Mouse (Mus musculus): ENCODE data around the gene Sppl3.

The Sppl3 gene

GRCm38 (mm10) chr5:115000503-115000902 lies 10.4 kb upstream of the Sppl3 start:
- DNase-seq: no peak

- no peak for DNase-seq
Measured at GRCm38 (mm10) chr5:115001464-115001863, 9.5 kb upstream of the Sppl3 start.

- DNase-seq: no peak
Measured at GRCm38 (mm10) chr5:115002781-115003180, 8.2 kb upstream of the Sppl3 start.

- DNase-seq: no peak
Measured at GRCm38 (mm10) chr5:115003224-115003873, 7.6 kb upstream of the Sppl3 start.

- no peak for DNase-seq
Measured at GRCm38 (mm10) chr5:115007768-115008167, 3.2 kb upstream of the Sppl3 start.

- no peak for DNase-seq
Measured at GRCm38 (mm10) chr5:115008307-115008706, 2.6 kb upstream of the Sppl3 start.

GRCm38 (mm10) chr5:115009143-115009542 lies 1.8 kb upstream of the Sppl3 start:
- no peak for DNase-seq

- no peak for DNase-seq
Measured at GRCm38 (mm10) chr5:115009961-115010360, 976 bp upstream of the Sppl3 start.

- no peak for DNase-seq
Measured at GRCm38 (mm10) chr5:115011217-115011518, 231 bp downstream of the Sppl3 start.

GRCm38 (mm10) chr5:115011519-115012261 lies 753 bp downstream of the Sppl3 start:
- peak; percentile 76 for DNase-seq

- DNase-seq: no peak
Measured at GRCm38 (mm10) chr5:115013436-115013835, 2.5 kb downstream of the Sppl3 start.

GRCm38 (mm10) chr5:115014570-115014969 lies 3.6 kb downstream of the Sppl3 start:
- DNase-seq: no peak

- DNase-seq: no peak
Measured at GRCm38 (mm10) chr5:115015121-115015520, 4.2 kb downstream of the Sppl3 start.

- no peak for DNase-seq
Measured at GRCm38 (mm10) chr5:115018270-115018669, 7.3 kb downstream of the Sppl3 start.

- DNase-seq: no peak
Measured at GRCm38 (mm10) chr5:115018813-115019212, 7.9 kb downstream of the Sppl3 start.

- DNase-seq: no peak
Measured at GRCm38 (mm10) chr5:115022021-115022420, 11.1 kb downstream of the Sppl3 start.

GRCm38 (mm10) chr5:115026170-115026569 lies 15.2 kb downstream of the Sppl3 start:
- DNase-seq: no peak

- no peak for DNase-seq
Measured at GRCm38 (mm10) chr5:115027109-115027508, 16.2 kb downstream of the Sppl3 start.

- DNase-seq: no peak
Measured at GRCm38 (mm10) chr5:115028920-115029319, 18.0 kb downstream of the Sppl3 start.

GRCm38 (mm10) chr5:115029509-115029908 lies 18.6 kb downstream of the Sppl3 start:
- DNase-seq: no peak

GRCm38 (mm10) chr5:115031576-115031975 lies 20.6 kb downstream of the Sppl3 start:
- no peak for DNase-seq

- DNase-seq: no peak
Measured at GRCm38 (mm10) chr5:115032620-115033019, 21.7 kb downstream of the Sppl3 start.

- DNase-seq: no peak
Measured at GRCm38 (mm10) chr5:115035217-115035616, 24.3 kb downstream of the Sppl3 start.

GRCm38 (mm10) chr5:115037099-115037498 lies 26.2 kb downstream of the Sppl3 start:
- DNase-seq: no peak

GRCm38 (mm10) chr5:115040756-115041155 lies 29.8 kb downstream of the Sppl3 start:
- no peak for DNase-seq
